Mouse (Mus musculus) G1E (cell line): Measurements from ENCODE around the gene Apol7e. TPM values are rescaled to one million over a fixed set of nuclear protein-coding genes. Genes with fewer than 3 reads are reported as not detected.
"Not testable (repeated sequence)": the region's sequence is repeated elsewhere in the genome, so short reads cannot be mapped to it uniquely, and the experiment has no call there.

Experiments used
- ATAC-seq: 2 replicates; pipeline ENCODE4 v1.8.0; 2016; ENCODE audit warnings: mild to moderate bottlenecking; ENCODE audit not compliant: insufficient number of reproducible peaks, poor library complexity, low FRiP score, severe bottlenecking; ENCODE audit errors: extremely low read depth
- DNase-seq: peaks from one replicate; pipeline ENCODE4 v3.0.0; 2012; ENCODE audit warnings: low spot score
- H3K27me3 ChIP-seq: 2 replicates; pipeline ENCODE4 v1.6.1; 2012; ENCODE audit warnings: mild to moderate bottlenecking, low read length, inconsistent platforms; ENCODE audit not compliant: insufficient read depth
- H3K36me3 ChIP-seq: replicated peaks from 2 replicates; pipeline ENCODE3; 2012; ENCODE audit warnings: mild to moderate bottlenecking, inconsistent platforms
- H3K4me1 ChIP-seq: 2 replicates; pipeline ENCODE4 v1.6.1; 2012; ENCODE audit warnings: low read depth, low read length, inconsistent platforms, mixed read lengths; ENCODE audit not compliant: insufficient read depth
- H3K4me3 ChIP-seq: 2 replicates; pipeline ENCODE4 v1.5.1; 2012; ENCODE audit warnings: low read depth, mild to moderate bottlenecking, inconsistent platforms, low read length, moderate library complexity, mixed read lengths
- H3K9me3 ChIP-seq: replicated peaks from 2 replicates; pipeline ENCODE4 v1.6.1; 2012; ENCODE audit warnings: inconsistent platforms
- CTCF ChIP-seq: IDR thresholded peaks from 2 replicates; pipeline ENCODE4 v1.5.1; 2012; ENCODE audit warnings: low read depth, low read length, inconsistent platforms, mixed read lengths
- GATA1 ChIP-seq: IDR thresholded peaks from 2 replicates; pipeline ENCODE4 v1.6.1; 2012; ENCODE audit warnings: borderline replicate concordance, low read length, inconsistent platforms, mixed read lengths
- GATA2 ChIP-seq: IDR thresholded peaks from 2 replicates; pipeline ENCODE4 v1.6.1; 2012; ENCODE audit warnings: low read depth, low read length, inconsistent platforms, borderline replicate concordance
- POLR2AphosphoS5 ChIP-seq: IDR thresholded peaks from 2 replicates; pipeline ENCODE4 v1.6.1; 2012; ENCODE audit warnings: low read depth, low read length, inconsistent platforms; ENCODE audit not compliant: insufficient replicate concordance
- TAL1 ChIP-seq: conservative IDR thresholded peaks from 2 replicates; pipeline ENCODE4 v1.6.1; 2012; ENCODE audit warnings: low read depth, low read length, inconsistent platforms, mixed read lengths
- polyA plus RNA-seq: library from polyadenylated mRNA; stranded (reverse); fragments of >175 nt; gene quantifications from 2 replicates; pipeline ENCODE4 v1.2.3, GENCODE M21; 2012
- total RNA-seq, 2 experiments: library from RNA; stranded (forward) in 1 of 2; stranded (reverse) in 1 of 2; fragments of 200-1000 nt in 1 of 2; fragments of >200 nt in 1 of 2; fragmentation: Nextera tagmentation in 1 of 2; gene quantifications; 2 replicates each; pipeline ENCODE4 v1.2.3; 2014 to 2017

Apol7e gene
- total and polyA plus RNA-seq, 3 experiments = not detected

GRCm38 (mm10) chr15:77724208-77724911 lies 25.7 kb downstream of the Apol7e start:
- DNase-seq, H3K9me3 ChIP-seq, H3K4me1 ChIP-seq, H3K36me3 ChIP-seq, H3K4me3 ChIP-seq, H3K27me3 ChIP-seq, ATAC-seq: not testable (repeated sequence)

DNA sequence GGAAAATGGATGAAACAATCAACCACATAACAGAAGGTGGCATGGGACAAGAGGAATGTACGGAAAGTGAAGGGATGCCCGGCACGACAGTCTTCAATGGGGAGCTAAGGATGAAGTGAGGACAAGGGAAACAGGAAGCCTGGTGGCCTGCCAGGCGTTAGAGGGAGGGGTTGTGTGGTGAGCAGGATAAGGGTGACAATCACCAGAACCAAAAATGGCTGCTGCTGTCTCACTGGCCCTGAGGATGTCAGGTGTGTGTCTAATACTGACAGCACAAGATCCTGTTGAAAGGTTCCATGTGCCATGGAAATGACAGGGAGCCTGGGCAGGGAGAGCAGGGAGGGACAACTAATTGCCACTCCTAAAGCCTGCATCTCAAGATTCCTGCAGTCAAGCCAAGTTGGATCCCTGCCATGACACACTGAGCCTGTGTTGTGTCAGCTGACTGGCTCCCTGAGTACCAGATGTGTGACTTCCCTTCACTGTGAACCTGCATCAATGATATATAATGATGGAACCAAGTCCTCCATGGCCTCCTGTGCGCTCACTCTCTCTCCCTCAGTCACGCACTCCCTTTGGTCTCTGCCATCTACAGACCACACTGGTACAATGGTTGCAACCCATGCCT lies 26.9 kb downstream of the Apol7e start:
- H3K9me3 ChIP-seq, H3K4me3 ChIP-seq, H3K27me3 ChIP-seq, H3K4me1 ChIP-seq, DNase-seq, H3K36me3 ChIP-seq, ATAC-seq: not testable (repeated sequence)

- H3K27me3 ChIP-seq, H3K4me1 ChIP-seq, DNase-seq, H3K36me3 ChIP-seq, H3K9me3 ChIP-seq, ATAC-seq, H3K4me3 ChIP-seq: not testable (repeated sequence)
Observed at GRCm38 (mm10) chr15:77727139-77727538, 28.5 kb downstream of the Apol7e start.

DNA sequence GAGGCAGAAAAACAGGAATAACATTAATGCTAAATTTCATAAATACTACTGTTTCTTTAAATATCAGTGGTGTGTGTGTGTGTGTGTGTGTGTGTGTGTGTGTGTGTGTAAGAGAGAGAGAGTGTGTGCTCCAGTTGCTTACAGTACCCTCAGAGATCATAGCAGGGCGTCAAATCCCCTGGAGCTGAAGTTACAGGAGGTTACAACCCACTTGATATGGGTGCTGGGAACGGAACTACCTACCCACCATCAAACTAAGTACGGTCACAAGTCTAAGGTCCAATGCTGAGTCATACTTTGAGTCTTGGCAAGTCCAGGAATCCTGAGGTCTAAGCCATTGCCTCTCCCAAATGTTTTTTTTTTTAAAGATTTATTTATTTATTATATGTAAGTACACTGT lies 29.1 kb downstream of the Apol7e start:
- not testable (repeated sequence) for H3K9me3 ChIP-seq, ATAC-seq, H3K36me3 ChIP-seq, H3K27me3 ChIP-seq, DNase-seq, H3K4me3 ChIP-seq, H3K4me1 ChIP-seq

- H3K9me3 ChIP-seq, H3K27me3 ChIP-seq, H3K4me3 ChIP-seq, H3K36me3 ChIP-seq, ATAC-seq, H3K4me1 ChIP-seq, DNase-seq: not testable (repeated sequence)
Observed at GRCm38 (mm10) chr15:77728739-77729138, 30.1 kb downstream of the Apol7e start, which contains the start of gene Apol9b. Gene Apol9b, plus strand, starts transcription at chr15:77729039.

DNA sequence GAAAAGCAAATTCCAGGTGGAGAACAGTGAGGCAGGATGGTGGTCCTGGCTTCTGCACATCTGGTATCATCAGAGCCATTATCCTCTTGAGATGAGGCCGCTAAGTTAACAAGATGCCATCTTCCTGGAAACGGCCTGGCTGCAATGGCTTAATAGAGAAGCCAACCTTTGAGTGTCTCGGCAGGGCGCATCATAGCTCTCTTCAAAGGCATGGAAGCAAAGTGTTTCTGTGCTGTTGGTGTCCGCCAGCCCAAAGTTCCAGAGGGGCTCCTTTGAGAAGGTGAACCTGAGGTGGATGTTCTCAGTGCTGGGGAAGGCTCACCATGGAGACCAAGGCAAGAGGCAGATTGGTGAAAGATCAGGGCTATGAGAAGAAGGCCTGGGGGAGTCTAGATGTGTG lies 32.9 kb downstream of the Apol7e start:
- TF ChIP-seq CTCF = no peak
- no peak for TF ChIP-seq TAL1
- TF ChIP-seq POLR2AphosphoS5 = no peak
- TF ChIP-seq GATA2 = no peak
- TF ChIP-seq GATA1 = no peak
- Histone ChIP-seq H3K36me3 (no peaks in the 10 kb centered on the region), H3K4me3 (no peak overlapping the region), H3K4me1 (no peaks in the 10 kb centered on the region), H3K27me3 (peaks cover 4% of the 10 kb centered on the region; the same call in 1 of the 2 replicates), H3K9me3 (no peaks in the 10 kb centered on the region)
- DNase-seq = no peak
- ATAC-seq = no peak

- H3K4me1 ChIP-seq, H3K27me3 ChIP-seq, DNase-seq, H3K9me3 ChIP-seq, H3K36me3 ChIP-seq, H3K4me3 ChIP-seq, ATAC-seq: not testable (repeated sequence)
Observed at GRCm38 (mm10) chr15:77732851-77733250, 34.2 kb downstream of the Apol7e start.

GRCm38 (mm10) chr15:77733380-77733779 lies 34.7 kb downstream of the Apol7e start:
- not testable (repeated sequence) for H3K4me1 ChIP-seq, H3K9me3 ChIP-seq, H3K27me3 ChIP-seq, ATAC-seq, H3K4me3 ChIP-seq, H3K36me3 ChIP-seq, DNase-seq

GRCm38 (mm10) chr15:77733903-77734302 lies 35.2 kb downstream of the Apol7e start:
- not testable (repeated sequence) for H3K9me3 ChIP-seq, H3K4me3 ChIP-seq, DNase-seq, H3K36me3 ChIP-seq, H3K27me3 ChIP-seq, H3K4me1 ChIP-seq, ATAC-seq
